Mouse (Mus musculus) duodenum, adult 2 months (tissue): ENCODE results near the gene Vmn2r72. TPM values are rescaled to one million over a fixed set of nuclear protein-coding genes. Genes with fewer than 3 reads are reported as not detected.

Experiments used
- polyA plus RNA-seq: library from polyadenylated mRNA; depleted of rRNA; stranded (reverse); fragments of >200 nt; gene quantifications from 2 replicates; pipeline ENCODE4 v1.2.3, GENCODE M21; 2012; ENCODE audit warnings: low replicate concordance; rRNA removed

Gene Vmn2r72
- polyA plus RNA-seq: not detected in 2 replicates

DNA sequence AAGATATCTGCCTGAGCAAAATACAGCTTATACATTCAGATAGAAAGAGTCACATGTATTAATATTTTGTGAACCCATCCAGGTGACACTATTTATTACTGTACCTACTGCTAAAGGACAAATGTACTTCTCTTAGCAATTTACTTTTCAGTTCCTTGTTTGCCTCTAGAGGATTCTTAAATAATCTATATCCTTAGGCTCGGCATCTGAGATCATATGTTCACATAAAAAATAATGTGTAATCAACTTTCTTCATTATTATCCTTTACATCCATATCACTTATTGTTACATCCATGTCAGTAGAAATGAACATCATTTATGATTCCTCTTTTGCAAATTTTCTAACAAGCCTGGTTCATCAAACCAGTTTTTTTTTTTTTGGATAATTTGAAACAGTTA is at the start of gene Vmn2r72:
TSS of gene Vmn2r72 (minus strand) at position 101 of the 400 bp plus-strand sequence.

Other genes starting within 250 kb of the Vmn2r72 start
- gene Vmn2r71, start 192.0 kb downstream of the Vmn2r72 start, polyA plus RNA-seq: not detected in 2 replicates
- not detected in 2 replicates for gene Vmn2r70, start 185.9 kb downstream of the Vmn2r72 start, polyA plus RNA-seq
- not detected in 2 replicates for gene Vmn2r73, start 121.2 kb upstream of the Vmn2r72 start, polyA plus RNA-seq
- gene Vmn2r74, start 206.5 kb upstream of the Vmn2r72 start, polyA plus RNA-seq: not detected in 2 replicates